Mouse (Mus musculus) T-cell, adult 66 days (primary cell): ENCODE data around the gene Vmn2r42. TPM values are rescaled to one million over a fixed set of nuclear protein-coding genes. Genes with fewer than 3 reads are reported as not detected.

Source experiments
- total RNA-seq, 2 experiments: library from RNA; stranded (reverse); gene quantifications; 3 replicates in 1 of 2; 4 replicates in 1 of 2; pipeline ENCODE4 v1.2.4; 2023

The Vmn2r42 gene
- total RNA-seq: not detected

GRCm38 (mm10) chr7:8200220-8200619 is at the start of gene Vmn2r42:
Vmn2r42 (minus strand) TSS chr7:8200320.

GRCm38 (mm10) chr7:8161554-8161953 is 38.6 kb downstream of the Vmn2r42 start, which contains the start of gene Vmn2r41:
Vmn2r41 (minus strand) TSS chr7:8161654.

Other genes starting within 250 kb of the Vmn2r42 start
- not detected for gene Vmn2r41, start 38.7 kb downstream of the Vmn2r42 start, total RNA-seq
- not detected for gene Vmn2r43, start 60.3 kb upstream of the Vmn2r42 start, total RNA-seq
- not detected for gene Vmn2r44, start 183.0 kb upstream of the Vmn2r42 start, total RNA-seq